Mouse (Mus musculus) urinary bladder, adult 2 months (tissue): ENCODE results near the gene P2rx4. TPM values are rescaled to one million over a fixed set of nuclear protein-coding genes. Genes with fewer than 3 reads are reported as not detected.

Experiments
- DNase-seq: peaks from one replicate; pipeline ENCODE4 v3.0.0; 2022; ENCODE audit warnings: low spot score
- polyA plus RNA-seq: library from polyadenylated mRNA; depleted of rRNA; stranded (reverse); fragments of >200 nt; gene quantifications from 2 replicates; pipeline ENCODE4 v1.2.3, GENCODE M21; 2012

Gene P2rx4
- polyA plus RNA-seq, 1 experiment, result 42.4 TPM

- DNase-seq, result no peak
Observed at GRCm38 (mm10) chr5:122703574-122703973, 3.8 kb upstream of the P2rx4 start.

GRCm38 (mm10) chr5:122704571-122704970 lies 2.8 kb upstream of the P2rx4 start:
- no peak for DNase-seq

GRCm38 (mm10) chr5:122705174-122705573 lies 2.2 kb upstream of the P2rx4 start:
- DNase-seq, result no peak

- no peak for DNase-seq
Observed at GRCm38 (mm10) chr5:122706917-122707275, 448 bp upstream of the P2rx4 start.

- DNase-seq, result no peak
Observed at GRCm38 (mm10) chr5:122708819-122709218, 1.5 kb downstream of the P2rx4 start.

- no peak for DNase-seq
Observed at GRCm38 (mm10) chr5:122715723-122716122, 8.4 kb downstream of the P2rx4 start.

GRCm38 (mm10) chr5:122716793-122717192 lies 9.4 kb downstream of the P2rx4 start:
- no peak for DNase-seq

GRCm38 (mm10) chr5:122718400-122718799 lies 11.1 kb downstream of the P2rx4 start:
- no peak for DNase-seq

- DNase-seq, result no peak
Observed at GRCm38 (mm10) chr5:122719168-122719567, 11.8 kb downstream of the P2rx4 start.

GRCm38 (mm10) chr5:122725453-122725852 lies 18.1 kb downstream of the P2rx4 start:
- DNase-seq, result no peak

- DNase-seq, result no peak
Observed at GRCm38 (mm10) chr5:122726068-122726467, 18.7 kb downstream of the P2rx4 start.

GRCm38 (mm10) chr5:122726595-122726994 lies 19.3 kb downstream of the P2rx4 start:
- DNase-seq, result no peak

- no peak for DNase-seq
Observed at GRCm38 (mm10) chr5:122727096-122727495, 19.8 kb downstream of the P2rx4 start.

GRCm38 (mm10) chr5:122730776-122731175 lies 23.4 kb downstream of the P2rx4 start:
- DNase-seq, result no peak

GRCm38 (mm10) chr5:122731321-122731720 lies 24.0 kb downstream of the P2rx4 start:
- DNase-seq, result peak; percentile 40

GRCm38 (mm10) chr5:122731991-122732673 lies 24.8 kb downstream of the P2rx4 start:
- DNase-seq, result no peak

- no peak for DNase-seq
Observed at GRCm38 (mm10) chr5:122733881-122734280, 26.5 kb downstream of the P2rx4 start.

GRCm38 (mm10) chr5:122735853-122736252 lies 28.5 kb downstream of the P2rx4 start:
- DNase-seq, result no peak

GRCm38 (mm10) chr5:122736761-122737160 lies 29.4 kb downstream of the P2rx4 start:
- no peak for DNase-seq

GRCm38 (mm10) chr5:122743880-122744422 lies 36.6 kb downstream of the P2rx4 start:
- DNase-seq, result no peak

- DNase-seq, result no peak
Observed at GRCm38 (mm10) chr5:122747950-122748349, 40.6 kb downstream of the P2rx4 start.

GRCm38 (mm10) chr5:122754477-122754876 lies 47.1 kb downstream of the P2rx4 start:
- no peak for DNase-seq

GRCm38 (mm10) chr5:122755620-122756019 lies 48.3 kb downstream of the P2rx4 start:
- no peak for DNase-seq

GRCm38 (mm10) chr5:122756144-122756543 lies 48.8 kb downstream of the P2rx4 start:
- DNase-seq, result no peak
